Mouse (Mus musculus) limb, embryonic 11.5 days (tissue): Measurements from ENCODE around the gene Erg. TPM values are rescaled to one million over a fixed set of nuclear protein-coding genes. Genes with fewer than 3 reads are reported as not detected.

ENCODE experiments used
- ATAC-seq: fragments of 200-750 bp; cut with Nextera tagmentation; 2 replicates; pipeline ENCODE4 v1.8.0; 2017; ENCODE audit warnings: low read depth; ENCODE audit not compliant: insufficient number of reproducible peaks, low FRiP score, low TSS enrichment
- DNase-seq: peaks from one replicate; pipeline ENCODE4 v3.0.0-alpha.2; 2015; ENCODE audit warnings: low spot score
- H3K27ac ChIP-seq: fragments of 300-500 bp; sonication (generic); replicated peaks from 2 replicates; pipeline ENCODE4 v1.5.1; 2014; ENCODE audit warnings: low read depth, mild to moderate bottlenecking, low read length
- H3K27me3 ChIP-seq: fragments of 300-500 bp; sonication (generic); 2 replicates; pipeline ENCODE4 v1.6.1; 2014; ENCODE audit warnings: mild to moderate bottlenecking, low read length, mixed read lengths; ENCODE audit not compliant: control insufficient read depth, insufficient read depth
- H3K36me3 ChIP-seq: fragments of 300-500 bp; sonication (generic); 2 replicates; pipeline ENCODE4 v1.6.1; 2014; ENCODE audit warnings: mild to moderate bottlenecking, low read length, moderate library complexity, mixed read lengths; ENCODE audit not compliant: control insufficient read depth, insufficient read depth
- H3K4me1 ChIP-seq: fragments of 300-500 bp; sonication (generic); 2 replicates; pipeline ENCODE4 v1.6.1; 2014; ENCODE audit warnings: low read length, mixed read lengths; ENCODE audit not compliant: control insufficient read depth, insufficient read depth
- H3K4me2 ChIP-seq: fragments of 300-500 bp; sonication (generic); 2 replicates; pipeline ENCODE4 v1.6.1; 2014; ENCODE audit warnings: low read depth, mild to moderate bottlenecking, moderate library complexity; ENCODE audit not compliant: severe bottlenecking
- H3K4me3 ChIP-seq: fragments of 300-500 bp; sonication (generic); 2 replicates; pipeline ENCODE4 v1.5.1; 2014; ENCODE audit warnings: low read depth, low read length
- H3K9ac ChIP-seq: fragments of 300-500 bp; sonication (generic); 2 replicates; pipeline ENCODE4 v1.6.1; 2014; ENCODE audit warnings: mild to moderate bottlenecking, low read length
- H3K9me3 ChIP-seq: fragments of 300-500 bp; sonication (generic); 2 replicates; pipeline ENCODE4 v1.6.1; 2016; ENCODE audit warnings: low read length; ENCODE audit not compliant: control insufficient read depth
- WGBS: fragments of 180-500 bp; shearing (Covaris S2); extraction: QIAGEN DNeasy Blood & Tissue Kit; methylation state at CpG from one replicate; pipeline ENCODE4 v1.1.7; 2014; 5-methylcytosine and 5-hydroxymethylcytosine counted together
- polyA plus RNA-seq: library from polyadenylated mRNA; unstranded; fragments of >200 nt; fragmentation: Nextera tagmentation; extraction: Ambion mirVana; gene quantifications from 2 replicates; pipeline ENCODE4 v1.2.1, GENCODE M21; 2014

Gene Erg
- polyA plus RNA-seq, 1 experiment from 2014 or later, result 5.1 TPM

GRCm38 (mm10) chr16:95440334-95440733, 146.1 kb downstream of the Erg start:
- DNase-seq, result no peak
- H3K27ac ChIP-seq, result no peak overlapping the region
- no peak overlapping the region for H3K4me2 ChIP-seq
- H3K36me3 ChIP-seq, result no peaks in the 10 kb centered on the region
- H3K27me3 ChIP-seq, result no peaks in the 10 kb centered on the region
- 94% methylated on average over 7 of the region's 7 CpGs for WGBS
- peaks cover 13% of the 10 kb centered on the region; the same call in 1 of the 2 replicates for H3K4me1 ChIP-seq
- no peak overlapping the region for H3K4me3 ChIP-seq
- ATAC-seq, result no peak
- no peaks in the 10 kb centered on the region for H3K9me3 ChIP-seq
- no peak overlapping the region for H3K9ac ChIP-seq

DNA sequence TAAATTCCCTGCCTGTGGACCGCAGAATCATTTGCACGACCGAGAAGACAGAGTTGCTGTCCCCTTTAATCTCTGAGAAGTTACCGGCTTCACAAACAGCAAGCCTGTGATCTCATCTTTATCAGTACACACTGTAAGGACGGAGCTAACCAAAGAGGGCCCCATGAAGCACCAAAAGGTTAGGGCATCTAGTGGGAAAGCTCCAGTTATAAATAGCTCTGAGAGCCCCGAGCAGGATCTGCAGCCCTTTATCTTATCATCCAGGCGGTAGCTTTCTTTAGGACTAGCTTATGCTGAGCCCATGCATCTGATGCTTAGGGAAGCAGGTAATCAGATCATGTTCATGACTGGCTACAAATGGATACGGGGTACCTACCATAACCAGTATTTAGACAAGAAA, 146.6 kb downstream of the Erg start:
- H3K36me3 ChIP-seq, result no peaks in the 10 kb centered on the region
- H3K4me3 ChIP-seq, result no peak overlapping the region
- no peak overlapping the region for H3K4me2 ChIP-seq
- no peak for DNase-seq
- WGBS, result 68% methylated on average over 8 of the region's 8 CpGs
- no peaks in the 10 kb centered on the region for H3K27me3 ChIP-seq
- ATAC-seq, result no peak
- no peaks in the 10 kb centered on the region for H3K9me3 ChIP-seq
- no peak overlapping the region for H3K27ac ChIP-seq
- H3K4me1 ChIP-seq, result peaks cover 13% of the 10 kb centered on the region; the same call in 1 of the 2 replicates
- H3K9ac ChIP-seq, result no peak overlapping the region

DNA sequence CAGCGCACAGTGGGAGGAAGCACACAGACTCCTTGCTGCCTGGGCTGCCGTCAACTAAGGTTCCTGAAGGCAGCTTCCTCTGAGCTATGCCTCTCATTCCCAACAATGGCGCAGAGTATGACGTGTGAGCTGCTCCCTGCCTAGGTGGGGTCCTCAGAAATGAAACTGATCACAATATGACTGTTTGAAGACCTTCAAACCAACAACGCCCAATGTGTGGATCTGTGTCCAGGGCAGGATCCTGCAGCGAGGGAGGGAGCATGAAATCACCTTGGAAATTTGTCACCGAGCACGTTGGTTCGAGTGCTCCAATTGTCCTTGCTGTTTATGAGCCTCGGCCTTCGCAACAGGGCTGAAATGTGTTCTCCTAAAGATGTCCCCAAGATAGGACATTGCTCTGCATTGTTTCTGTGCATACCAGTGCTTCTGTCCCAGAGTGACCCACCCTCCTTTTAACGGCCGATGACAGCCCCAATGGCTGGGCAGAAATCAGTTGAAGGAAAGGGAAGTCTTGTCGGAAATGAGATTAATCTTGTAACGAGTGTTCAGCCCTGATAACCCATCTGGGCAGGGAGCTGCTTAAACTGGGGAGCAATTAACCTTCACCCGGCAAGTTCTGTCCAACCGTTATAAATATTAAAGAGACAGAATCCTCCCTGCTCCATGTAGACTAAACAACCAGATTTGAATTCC, 147.4 kb downstream of the Erg start:
- 70% methylated on average over 17 of the region's 17 CpGs for WGBS
- no peak for ATAC-seq
- H3K27ac ChIP-seq, result no peak overlapping the region

DNA sequence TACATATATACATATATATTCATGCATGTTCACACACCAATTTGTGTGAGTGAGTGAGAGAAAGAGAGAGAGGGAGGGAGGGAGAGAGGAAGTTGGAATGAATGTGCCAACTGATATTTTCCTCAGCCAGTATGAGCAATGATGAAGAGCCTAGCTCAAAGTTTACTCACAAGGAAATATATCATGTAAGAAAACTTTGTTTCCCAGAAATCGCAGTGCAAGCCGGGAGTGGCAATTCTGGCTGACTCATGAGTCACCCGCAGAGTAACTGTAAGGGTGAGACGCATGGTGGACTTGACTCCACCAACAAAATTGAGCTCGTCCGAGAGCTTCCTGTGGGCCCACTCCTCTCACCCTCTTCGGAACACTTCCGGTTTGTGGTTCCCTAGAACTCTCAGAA, 149.8 kb downstream of the Erg start:
- no peak for DNase-seq
- Histone ChIP-seq H3K27me3 (no peaks in the 10 kb centered on the region), H3K4me3 (no peak overlapping the region), H3K9ac (no peak overlapping the region), H3K36me3 (no peaks in the 10 kb centered on the region), H3K27ac (no peak overlapping the region), H3K9me3 (no peaks in the 10 kb centered on the region), H3K4me1 (peaks cover 8% of the 10 kb centered on the region; the same call in 1 of the 2 replicates), H3K4me2 (no peak overlapping the region)
- no peak for ATAC-seq
- WGBS, result 88% methylated on average over 8 of the region's 8 CpGs

More for the DNA sequence above, 147.4 kb downstream of the Erg start:
- DNase-seq, result no peak
- H3K9ac ChIP-seq, result no peak overlapping the region
- H3K36me3 ChIP-seq, result no peaks in the 10 kb centered on the region
- H3K9me3 ChIP-seq, result no peaks in the 10 kb centered on the region
- H3K4me1 ChIP-seq, result peaks cover 13% of the 10 kb centered on the region; the same call in 1 of the 2 replicates
- H3K4me2 ChIP-seq, result no peak overlapping the region
- no peak overlapping the region for H3K4me3 ChIP-seq
- H3K27me3 ChIP-seq, result no peaks in the 10 kb centered on the region

DNA sequence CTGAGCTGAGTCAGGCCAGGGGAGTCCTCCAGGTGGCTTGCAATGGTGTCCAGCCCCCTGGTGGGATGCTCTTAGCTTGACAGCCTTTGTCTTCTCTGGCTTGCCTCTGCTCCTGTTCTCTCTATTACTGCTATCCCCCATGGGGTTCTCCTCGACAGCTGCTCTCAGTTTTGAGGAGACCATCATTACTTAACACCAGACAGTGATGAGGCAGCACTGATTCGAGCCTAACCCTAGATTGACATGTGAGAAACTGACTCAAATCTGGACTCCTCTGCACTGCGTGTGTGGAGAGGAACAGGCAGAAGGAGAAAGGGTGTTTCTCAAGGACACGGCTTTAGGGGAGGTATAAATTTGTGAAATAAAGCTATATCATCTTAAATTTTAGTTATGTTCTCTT, 150.3 kb downstream of the Erg start:
- peaks cover 3% of the 10 kb centered on the region; the same call in 1 of the 2 replicates for H3K4me1 ChIP-seq
- no peaks in the 10 kb centered on the region for H3K9me3 ChIP-seq
- 77% methylated on average over 4 of the region's 4 CpGs for WGBS
- no peaks in the 10 kb centered on the region for H3K27me3 ChIP-seq
- no peak for DNase-seq
- H3K9ac ChIP-seq, result no peak overlapping the region
- no peak overlapping the region for H3K4me3 ChIP-seq
- no peaks in the 10 kb centered on the region for H3K36me3 ChIP-seq
- no peak for ATAC-seq
- no peak overlapping the region for H3K4me2 ChIP-seq
- H3K27ac ChIP-seq, result no peak overlapping the region

DNA sequence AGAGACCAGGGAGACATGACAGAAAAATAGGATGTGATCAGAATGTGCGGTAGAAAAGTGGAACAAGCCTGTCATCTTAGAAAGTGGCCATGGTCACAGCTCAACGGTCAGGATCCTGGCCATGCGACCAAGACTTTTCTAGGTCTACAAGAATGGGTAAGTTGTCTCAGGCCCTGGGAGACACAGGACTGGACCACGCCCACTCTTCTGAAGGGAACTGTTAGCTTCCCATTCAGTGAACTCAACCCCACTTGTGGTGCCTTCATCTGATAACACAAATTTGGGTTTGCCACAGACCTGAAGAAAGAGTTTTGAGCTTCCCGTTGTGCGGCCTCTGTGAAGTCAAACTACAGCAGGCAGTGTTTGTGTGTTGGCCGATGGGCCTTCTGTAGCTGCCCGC, 152.0 kb downstream of the Erg start:
- no peak for DNase-seq

DNA sequence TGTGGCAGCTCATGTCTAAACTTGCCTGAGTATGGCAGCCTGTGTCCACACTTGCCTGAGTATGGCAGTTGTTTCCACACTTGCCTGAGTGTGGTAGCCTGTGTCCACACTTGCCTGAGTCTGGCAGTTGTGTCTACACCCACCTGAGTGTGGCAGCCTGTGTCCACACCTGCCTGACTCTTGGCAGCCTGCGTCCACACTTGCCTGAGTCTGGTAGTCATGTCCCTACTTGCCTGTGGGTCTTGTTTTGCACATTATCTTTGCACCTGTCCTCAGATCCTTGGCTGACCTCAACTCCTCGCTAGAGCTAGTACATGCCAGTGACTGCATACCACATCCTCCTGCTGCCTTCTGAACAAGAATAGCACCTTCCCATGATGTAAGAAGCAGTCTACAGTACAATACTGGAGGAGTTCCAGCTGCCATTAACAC, 153.8 kb downstream of the Erg start:
- no peak overlapping the region for H3K27ac ChIP-seq
- peaks cover 9% of the 10 kb centered on the region for H3K4me1 ChIP-seq
- H3K9me3 ChIP-seq, result no peaks in the 10 kb centered on the region
- no peak overlapping the region for H3K9ac ChIP-seq
- H3K4me3 ChIP-seq, result no peak overlapping the region
- WGBS, result 78% methylated on average over 2 of the region's 2 CpGs
- no peaks in the 10 kb centered on the region; the same call in 1 of the 2 replicates for H3K27me3 ChIP-seq
- ATAC-seq, result no peak
- H3K36me3 ChIP-seq, result no peaks in the 10 kb centered on the region
- H3K4me2 ChIP-seq, result no peak overlapping the region
- DNase-seq, result no peak

More for the DNA sequence above, 152.0 kb downstream of the Erg start:
- H3K27ac ChIP-seq, result no peak overlapping the region
- H3K27me3 ChIP-seq, result no peaks in the 10 kb centered on the region
- H3K9ac ChIP-seq, result no peak overlapping the region
- no peak for ATAC-seq
- peaks cover 3% of the 10 kb centered on the region; the same call in 1 of the 2 replicates for H3K4me1 ChIP-seq
- H3K4me3 ChIP-seq, result no peak overlapping the region
- H3K36me3 ChIP-seq, result no peaks in the 10 kb centered on the region
- H3K4me2 ChIP-seq, result no peak overlapping the region
- 94% methylated on average over 8 of the region's 8 CpGs for WGBS
- no peaks in the 10 kb centered on the region for H3K9me3 ChIP-seq

- Histone ChIP-seq H3K9ac (no peak overlapping the region), H3K4me1 (peaks cover 11% of the 10 kb centered on the region), H3K4me2 (no peak overlapping the region), H3K4me3 (no peak overlapping the region), H3K36me3 (no peaks in the 10 kb centered on the region), H3K27me3 (no peaks in the 10 kb centered on the region; the same call in 1 of the 2 replicates), H3K27ac (no peak overlapping the region), H3K9me3 (no peaks in the 10 kb centered on the region)
- WGBS, result 96% methylated on average over 3 of the region's 3 CpGs
- no peak for DNase-seq
- ATAC-seq, result no peak
These were observed 156.5 kb downstream of the Erg start for GRCm38 (mm10) chr16:95429851-95430250.
